Mouse (Mus musculus): ENCODE results near the gene Plcb3.

Gene Plcb3

DNA sequence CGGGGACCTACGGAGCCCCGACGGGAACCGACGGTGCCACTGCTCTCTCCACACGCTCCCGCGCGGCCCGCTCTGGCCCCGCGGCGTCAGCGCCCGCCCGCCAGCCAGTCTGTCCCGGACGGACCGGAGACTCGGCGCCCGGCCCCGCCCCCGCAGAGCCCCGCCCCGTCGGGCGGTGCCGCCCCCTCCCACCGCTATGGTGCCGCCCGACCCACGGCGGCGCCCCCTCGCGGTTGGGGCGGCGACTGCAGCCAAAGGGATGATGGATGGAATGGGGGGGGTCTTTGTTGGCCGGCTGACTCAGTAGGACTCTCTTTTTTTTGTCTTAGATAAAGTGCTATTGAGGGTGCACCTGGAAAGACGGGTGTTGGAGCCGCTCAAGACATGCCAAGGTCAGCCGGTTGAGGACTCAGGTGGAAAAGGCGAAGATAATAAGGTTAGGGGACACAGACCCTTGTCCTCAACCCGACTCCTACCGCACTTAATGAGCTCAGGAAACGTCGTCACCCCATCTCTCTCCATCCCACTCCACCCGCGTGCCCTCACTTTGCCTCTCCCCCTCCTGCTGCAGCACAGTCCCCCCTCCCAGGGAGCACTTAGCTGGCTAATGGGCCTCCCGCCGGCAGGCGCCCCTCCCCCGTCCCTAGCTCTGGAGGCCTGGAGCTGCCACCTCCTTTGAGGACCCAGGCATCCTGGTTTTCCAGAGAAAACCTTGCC is 6.4 kb downstream of the Plcb3 start:
- peak; percentile 76 for DNase-seq

DNA sequence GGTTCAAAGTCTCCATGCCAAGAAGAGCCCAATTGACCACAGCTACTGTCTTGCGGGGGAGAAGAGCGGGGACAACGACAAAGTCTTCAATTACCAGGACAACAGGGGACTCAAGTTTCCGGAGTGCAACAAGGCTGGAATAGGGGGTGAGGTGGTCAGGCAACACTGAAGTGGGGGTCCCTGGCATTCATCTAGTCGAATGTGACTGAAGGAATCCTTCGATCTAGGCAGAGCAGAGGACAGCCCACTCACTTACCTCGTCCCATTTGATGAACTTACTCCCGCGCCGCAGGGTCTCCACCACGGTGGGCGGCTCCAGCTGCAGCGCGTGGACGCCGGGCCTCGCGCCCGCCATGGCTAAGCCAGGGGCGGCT is 7.0 kb downstream of the Plcb3 start:
- DNase-seq = no peak

DNA sequence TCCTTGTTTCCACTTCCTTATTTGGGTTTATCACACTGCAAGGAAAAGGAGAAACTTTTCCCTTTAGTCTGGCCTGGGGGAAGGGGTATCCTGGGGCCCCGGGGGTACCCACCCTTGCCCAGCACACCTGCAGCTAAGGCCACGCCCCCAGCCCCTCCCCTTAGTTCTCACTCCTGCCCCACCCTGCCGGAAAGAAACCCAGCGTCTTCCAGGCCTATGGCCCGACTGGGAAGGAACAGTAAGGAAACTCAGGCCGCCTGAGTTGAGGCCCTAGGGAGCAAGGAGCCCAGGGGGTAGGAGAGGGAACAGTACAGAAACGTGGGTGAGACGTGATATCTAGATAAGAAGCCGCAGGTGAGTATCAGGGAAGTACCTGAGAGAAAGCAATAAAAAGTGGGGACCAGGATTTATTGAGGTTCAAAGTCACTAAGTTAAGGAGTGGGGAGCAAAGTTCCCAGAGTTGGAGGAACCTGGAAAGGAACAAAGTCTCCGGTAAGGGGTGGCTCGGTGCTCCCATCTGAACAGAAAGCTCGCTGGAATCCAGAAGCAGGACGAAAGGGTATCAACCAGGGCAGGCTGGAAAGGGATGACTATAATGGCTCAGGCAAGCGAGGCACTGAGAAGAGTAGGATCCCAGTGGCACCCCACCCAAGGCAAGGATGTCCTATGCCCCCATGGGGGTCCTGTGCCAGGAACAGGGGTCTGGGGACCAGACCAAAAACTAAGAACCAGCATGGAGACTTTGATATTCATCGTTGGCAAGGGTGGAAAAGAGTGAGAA is 7.6 kb downstream of the Plcb3 start:
- peak; percentile 61 for DNase-seq

DNA sequence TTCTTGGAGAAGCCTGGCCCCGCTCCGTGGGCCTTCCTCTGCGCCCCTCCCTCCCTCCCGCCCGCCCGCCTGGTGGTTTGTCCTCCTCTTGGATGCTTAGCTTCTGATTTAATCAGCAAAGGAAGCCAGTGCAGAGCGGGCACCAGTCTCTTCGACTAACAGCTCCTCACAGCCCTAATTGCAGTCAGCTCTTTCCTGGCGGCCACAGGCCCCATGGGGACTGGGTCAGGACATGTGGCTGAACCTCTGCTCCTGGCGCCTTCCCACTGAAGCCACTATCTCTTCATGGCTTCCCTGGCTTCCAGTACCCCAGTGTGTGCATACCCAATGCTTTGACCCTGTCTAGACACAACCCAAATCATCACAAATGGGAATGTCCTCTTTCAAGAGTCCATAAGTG is 19.8 kb downstream of the Plcb3 start:
- no peak for DNase-seq

DNA sequence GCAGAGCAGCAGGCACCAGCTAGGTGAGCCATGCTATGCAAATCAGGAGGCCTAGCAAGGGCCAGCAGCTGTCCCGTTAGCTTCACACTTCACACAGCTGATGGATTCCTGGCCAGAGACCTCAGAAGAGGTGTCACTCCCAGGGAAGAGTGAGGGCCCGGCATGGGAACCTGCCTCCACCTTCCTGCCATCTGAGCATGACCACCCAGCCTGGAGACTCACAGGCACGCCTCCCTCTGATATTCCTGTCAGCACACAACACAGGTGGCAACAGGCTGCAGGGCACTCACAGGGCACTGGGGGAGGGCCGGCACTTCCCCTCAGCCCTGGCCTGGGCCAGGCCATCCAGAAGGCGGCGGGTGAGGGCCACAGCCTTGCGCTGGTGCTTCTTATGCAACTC is 20.8 kb downstream of the Plcb3 start:
- no peak for DNase-seq

DNA sequence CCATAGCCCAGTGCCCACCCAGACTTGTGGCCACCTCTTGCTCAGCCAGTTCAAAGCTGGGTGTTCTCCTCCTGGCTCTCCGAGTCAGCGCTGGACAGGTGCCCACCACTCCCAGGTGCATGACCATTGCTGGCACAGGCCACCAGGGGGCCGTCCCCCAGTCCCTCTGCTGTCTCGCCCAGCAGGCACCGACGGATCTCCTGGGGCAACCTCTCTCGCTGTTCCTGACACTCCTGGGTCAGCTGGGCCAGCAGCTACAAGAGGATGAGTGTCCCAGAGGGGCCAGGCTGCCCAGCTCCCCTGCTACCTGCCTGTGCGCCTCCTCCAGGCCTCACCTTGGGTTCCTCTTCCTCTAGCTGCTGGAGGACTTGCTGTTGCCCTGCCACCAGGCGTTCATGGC is 22.2 kb downstream of the Plcb3 start:
- DNase-seq = peak; percentile 51

DNA sequence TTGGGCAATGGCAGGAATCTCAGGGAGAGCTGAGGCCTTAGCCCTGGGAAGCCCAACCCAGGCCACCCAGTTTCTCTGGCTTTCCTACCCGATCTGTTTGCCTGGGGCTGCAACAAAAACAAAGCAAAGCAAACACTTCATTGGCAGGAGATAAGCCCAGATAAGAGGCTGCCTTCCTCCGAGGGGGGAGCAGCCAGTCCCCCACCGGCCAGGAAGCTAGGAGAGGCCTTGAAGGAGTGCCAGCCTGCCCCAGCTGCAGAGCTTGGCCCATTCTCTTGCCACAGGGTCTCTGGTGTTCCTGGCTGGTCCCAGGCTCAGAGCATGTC is 23.6 kb downstream of the Plcb3 start:
- DNase-seq = peak; percentile 53

DNA sequence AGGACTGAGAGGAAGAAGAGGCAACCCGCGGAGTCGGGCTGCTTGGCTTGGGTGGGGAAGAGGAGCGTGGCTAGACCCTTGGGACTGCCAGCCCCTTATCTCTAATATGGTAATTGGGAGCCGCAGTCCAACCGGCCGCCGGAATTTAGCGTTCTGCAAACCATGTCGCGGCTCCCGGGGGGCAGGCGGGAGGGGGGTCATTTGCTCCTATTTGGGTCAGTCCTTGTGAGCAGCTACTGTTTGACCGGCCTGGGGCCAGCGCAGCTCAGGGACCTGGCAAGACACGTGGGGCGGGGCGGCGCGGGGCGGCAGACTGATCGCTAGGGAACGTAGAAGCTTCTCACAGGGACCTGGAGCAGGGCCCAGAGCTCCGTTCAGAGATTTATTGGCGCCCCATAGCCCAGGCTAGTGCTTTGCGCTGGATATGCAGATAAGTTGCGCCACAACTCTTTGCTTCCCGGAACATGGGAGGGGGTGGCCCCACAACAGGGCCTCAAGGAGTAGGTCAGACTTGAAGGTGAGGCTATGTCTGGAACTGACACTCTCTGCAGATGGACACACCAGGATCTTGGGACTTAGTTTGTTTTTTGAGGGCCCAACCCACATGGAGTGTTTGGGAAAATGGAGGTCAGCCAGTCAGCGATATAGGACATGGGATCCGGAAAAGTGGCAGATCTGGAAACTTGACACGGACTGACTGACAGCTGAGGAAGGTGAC is 24.1 kb downstream of the Plcb3 start:
- peak; percentile 65 for DNase-seq

DNA sequence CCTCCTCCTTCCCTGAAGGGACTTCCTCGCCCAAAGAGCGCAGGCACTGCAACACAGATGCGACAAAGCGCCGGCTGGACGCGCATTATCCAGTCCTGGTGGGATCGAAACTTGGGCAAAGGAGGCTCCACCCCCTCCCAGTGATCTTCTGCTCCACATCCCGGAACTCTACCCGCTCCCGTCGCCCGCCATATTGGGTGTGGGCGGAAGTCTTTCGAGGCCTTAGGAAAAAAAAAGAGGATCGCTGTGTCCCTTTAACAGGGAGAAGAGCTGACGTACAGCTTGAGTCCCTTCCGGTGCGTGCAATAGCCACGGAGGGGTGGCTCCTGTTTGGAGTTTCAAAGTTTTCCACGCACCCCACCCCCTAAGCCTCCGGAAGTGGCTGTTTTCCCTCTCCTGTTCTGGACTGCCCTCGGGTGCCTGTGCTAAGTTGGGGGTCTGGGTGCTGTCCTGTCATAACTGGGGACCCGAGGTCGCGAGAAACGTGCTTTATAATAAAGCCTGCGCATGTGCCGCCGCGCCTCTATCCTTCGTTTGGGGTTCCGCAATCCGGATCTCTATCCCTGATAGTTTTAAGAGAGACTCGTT is 24.8 kb downstream of the Plcb3 start:
- DNase-seq = peak; percentile 85

DNA sequence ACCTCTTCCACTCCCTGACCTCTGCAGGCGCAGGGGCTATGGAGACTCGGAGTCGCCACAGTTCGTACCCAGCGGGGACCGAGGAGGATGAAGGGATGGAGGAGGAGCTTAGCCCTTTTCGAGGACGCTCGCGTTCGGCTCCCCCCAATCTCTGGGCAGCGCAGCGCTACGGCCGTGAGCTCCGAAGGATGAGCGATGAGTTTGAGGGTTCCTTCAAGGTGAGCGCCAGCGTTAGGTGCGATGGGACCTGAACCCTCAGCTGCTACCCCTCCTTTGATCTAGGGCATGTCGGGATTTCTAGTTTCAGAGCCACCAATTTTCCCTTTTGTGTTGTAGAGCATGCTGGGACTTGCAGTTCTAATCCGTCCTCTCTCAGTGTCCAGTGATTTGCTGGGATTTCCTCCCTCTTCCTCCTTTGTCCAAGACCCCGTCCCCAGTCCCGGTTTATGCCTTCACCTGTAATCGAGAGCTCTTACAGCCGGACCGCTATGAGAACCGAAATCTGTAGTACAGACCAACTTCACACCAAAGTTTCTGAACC is 25.6 kb downstream of the Plcb3 start:
- peak; percentile 55 for DNase-seq

DNA sequence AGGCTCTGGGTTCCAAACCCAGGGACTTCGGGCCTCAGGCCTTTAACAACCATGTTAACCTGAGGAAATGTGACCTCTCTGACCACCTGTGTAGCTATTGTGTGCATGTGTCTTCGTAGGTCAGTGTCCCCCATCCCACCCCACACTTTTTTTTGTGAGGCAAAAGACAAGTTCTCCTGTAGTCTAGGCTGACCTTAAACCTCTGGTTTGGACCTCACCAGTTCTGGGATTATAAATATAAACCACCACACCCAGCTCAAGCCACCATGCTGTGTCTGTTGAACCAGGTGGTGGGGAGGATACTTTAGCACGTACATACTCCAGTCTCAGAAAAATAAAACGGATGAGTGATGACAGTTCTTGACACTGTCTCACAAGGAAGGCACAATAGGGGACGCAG is 26.3 kb downstream of the Plcb3 start:
- no peak for DNase-seq

DNA sequence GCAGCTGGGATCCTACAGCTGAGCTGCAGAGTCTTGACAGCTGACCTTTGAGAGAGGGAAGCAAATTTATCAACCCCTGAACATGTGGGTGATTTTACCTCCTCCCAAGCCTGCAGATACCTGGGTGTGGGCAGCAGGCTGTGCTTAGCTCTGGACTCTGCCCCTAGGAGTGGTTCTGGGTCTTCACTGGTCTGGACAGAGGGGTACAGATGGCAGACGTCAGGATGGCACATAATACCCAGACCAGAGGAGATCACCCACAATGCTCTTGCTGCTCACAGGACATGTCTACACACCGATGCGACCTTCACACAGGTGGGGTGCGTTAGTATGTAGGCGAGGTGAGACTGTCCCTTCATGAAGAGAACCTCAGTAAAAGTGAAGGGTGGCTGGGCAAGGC is 26.7 kb downstream of the Plcb3 start:
- DNase-seq = no peak

DNA sequence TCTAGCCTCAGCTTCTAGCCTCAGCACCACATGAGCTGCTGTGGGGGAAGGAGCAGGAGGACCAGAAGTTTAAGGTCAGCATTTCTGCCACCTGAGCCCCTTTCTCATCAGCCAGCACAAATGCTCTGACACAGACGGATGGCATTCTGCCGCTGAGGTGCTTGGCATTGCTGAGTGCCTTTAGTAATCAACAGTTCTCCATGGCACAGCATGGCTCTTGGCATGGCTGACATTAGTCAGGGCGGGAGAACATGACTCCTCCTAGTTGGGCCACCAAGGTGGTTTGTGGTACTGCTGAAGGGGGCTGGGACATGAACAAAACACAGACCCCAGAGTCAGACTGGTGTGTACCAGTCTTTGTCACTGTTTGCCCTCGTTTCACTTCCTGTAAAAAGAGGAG is 28.1 kb downstream of the Plcb3 start:
- DNase-seq = no peak

DNA sequence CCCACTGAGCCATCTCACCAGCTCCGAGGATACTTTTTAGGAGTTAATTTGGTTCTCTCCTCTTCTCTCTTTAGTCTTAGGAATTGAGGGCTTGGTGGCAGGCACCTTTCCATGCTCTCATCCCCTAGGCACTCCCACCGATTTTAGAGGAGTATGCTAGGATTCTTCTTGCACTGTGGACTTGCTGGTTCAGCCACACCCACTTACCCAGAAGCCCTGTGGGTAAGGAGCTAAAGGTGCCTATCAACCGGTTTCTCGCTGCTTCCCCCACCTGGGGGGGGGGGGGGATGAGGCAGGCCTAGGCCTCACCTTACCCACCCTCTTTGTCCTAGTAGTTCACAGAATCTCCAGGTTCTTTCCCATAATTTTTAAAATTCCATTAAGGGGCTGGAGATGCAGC is 28.5 kb downstream of the Plcb3 start:
- no peak for DNase-seq

DNA sequence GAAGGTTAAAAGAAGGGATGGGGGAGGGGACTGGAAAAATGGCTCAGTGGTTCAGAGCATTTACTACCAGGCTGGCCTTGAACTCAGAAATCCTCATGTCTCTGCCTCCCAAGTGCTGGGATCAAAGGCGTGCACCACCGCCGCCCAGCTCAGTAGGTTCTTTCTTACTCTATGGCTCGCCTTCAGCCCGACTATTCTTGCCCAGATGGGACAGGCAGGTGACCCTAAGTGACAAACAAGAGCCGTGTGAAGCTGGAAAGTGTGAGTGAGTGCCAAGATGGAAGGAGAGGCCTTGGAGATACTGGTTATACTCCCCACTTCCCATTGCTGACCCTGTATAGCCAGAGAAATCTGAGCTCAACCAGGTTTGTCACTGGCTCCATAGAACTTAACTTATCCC is 32.6 kb downstream of the Plcb3 start:
- no peak for DNase-seq

DNA sequence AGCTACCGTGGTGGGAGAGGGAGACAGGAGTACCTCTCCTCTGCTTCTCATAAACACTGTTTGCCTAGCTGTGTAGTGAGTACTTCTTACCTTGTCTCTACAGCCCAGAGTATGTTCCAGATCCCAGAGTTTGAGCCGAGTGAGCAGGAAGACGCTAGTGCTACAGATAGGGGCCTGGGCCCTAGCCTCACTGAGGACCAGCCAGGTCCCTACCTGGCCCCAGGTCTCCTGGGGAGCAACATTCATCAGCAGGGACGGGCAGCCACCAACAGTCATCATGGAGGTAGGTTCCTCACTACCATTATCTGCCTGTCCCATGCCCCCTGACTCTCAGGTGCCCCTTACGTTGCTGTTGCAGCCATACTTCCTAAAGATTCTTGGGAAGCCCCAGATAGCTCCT is 33.5 kb downstream of the Plcb3 start:
- DNase-seq = peak; percentile 22

DNA sequence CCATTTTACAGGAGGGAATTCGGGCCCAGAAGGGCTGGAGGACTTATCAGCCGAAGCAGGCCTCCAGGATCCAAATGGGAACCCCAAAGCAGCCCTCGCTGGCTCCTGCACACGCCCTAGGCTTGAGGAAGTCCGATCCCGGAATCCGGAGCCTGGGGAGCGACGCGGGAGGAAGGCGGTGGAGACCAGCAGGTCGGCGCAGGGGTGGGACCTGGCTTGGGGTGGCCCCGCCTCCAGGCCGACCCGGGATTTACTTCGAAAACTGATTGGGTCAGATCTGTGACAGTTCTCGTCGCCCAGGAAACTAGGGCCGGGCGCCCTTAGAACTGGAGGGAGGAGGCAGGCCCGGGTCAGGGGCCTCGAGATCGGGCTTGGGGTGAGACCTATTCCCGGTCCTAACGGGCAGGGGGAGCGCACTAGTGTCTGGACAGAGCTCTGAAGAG is 34.0 kb downstream of the Plcb3 start, which contains the start of gene Gpr137:
Gene Gpr137, minus strand, starts transcription at position 232 of the 443 bp plus-strand sequence.
- peak; percentile 96 for DNase-seq

DNA sequence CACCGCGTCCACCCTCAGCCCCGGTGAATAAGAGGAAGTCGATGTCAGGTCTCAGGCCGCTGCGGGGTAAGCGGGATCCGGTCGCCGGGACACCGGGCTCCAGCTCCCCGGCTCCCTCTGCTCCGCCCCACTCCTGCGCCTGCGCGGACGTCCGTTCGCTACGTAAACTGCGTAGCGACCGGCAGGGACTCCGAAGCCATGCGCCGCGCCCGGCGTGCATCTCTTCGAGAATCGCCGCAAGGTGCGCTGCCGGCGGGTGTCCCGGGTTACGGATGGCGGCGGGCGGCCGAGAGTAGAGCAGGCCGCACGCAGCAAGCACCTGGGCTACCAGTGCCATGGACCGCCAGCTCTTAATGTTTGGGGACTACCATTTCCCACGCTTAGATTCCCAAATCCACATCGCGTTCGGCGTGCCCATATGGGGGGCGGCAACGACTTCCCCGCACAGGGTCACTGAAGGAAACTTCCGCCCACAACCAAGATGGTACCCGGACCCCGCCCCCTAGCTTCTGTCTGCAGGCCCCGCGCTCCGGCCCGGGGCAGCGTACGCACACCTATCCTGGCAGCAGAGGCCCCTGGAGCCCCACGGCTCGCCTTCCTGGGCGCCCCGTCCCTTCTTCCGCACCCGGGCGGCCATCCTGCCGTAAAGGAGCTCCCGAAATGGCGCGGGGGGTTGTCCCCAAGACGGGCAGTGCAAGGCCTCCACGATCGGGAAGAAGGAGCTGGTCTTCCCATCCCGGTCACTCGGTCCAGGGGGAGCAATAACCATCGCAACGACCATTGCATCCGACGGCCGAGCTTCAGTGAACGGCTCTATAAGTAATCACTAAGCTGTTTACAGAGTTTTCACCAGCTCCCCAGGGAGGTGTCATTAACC is 34.7 kb downstream of the Plcb3 start, which contains the start of gene Bad:
Gene Bad, plus strand, starts transcription at position 490 of the 877 bp plus-strand sequence.
- DNase-seq = peak; percentile 95

DNA sequence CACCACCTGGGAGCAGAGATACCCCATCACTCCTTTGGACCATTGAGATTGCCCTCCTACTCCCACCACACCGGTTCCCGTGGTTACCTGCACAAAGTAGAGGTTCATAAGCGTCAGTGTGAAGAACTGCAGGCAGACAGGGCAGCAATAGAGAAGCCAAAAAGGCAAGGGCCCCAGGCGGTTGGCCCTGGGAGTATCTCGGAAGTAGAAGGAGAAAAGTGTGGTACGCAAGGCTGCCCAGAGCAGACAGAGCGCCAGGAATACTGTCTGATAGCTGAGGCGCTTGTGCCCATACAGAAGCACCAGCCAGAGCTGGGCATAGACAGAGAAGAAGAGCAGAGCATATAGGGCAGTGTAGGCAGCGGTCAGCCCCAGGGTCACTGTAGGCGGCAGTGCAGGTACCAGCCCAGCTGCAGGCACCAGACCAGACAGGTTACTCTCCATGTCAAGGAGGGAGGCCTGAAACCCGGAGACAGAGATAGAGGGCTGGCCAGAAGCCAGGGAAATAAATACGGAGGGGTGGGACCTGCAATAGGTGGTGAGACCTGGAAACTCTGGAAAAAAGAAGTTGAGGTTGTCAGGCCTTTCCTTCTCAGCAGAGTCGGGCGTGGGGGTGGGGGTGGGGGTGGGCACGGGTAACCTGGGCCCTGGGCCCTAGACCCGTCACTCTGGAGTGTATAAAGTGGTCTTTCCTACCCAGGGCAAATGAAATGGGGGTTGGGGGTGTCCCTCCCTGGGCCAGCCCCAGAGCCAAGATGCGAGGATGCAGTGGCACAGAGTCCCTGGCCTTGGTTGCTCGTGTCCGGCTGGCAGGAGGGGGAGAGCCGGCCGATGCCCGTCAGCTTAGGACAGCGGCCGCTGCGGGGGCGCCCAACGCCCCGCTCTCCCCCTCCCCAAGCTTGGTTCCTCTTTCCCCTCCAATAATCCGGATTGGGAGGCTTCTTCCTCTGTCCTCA is 35.6 kb downstream of the Plcb3 start:
- no peak for DNase-seq

DNA sequence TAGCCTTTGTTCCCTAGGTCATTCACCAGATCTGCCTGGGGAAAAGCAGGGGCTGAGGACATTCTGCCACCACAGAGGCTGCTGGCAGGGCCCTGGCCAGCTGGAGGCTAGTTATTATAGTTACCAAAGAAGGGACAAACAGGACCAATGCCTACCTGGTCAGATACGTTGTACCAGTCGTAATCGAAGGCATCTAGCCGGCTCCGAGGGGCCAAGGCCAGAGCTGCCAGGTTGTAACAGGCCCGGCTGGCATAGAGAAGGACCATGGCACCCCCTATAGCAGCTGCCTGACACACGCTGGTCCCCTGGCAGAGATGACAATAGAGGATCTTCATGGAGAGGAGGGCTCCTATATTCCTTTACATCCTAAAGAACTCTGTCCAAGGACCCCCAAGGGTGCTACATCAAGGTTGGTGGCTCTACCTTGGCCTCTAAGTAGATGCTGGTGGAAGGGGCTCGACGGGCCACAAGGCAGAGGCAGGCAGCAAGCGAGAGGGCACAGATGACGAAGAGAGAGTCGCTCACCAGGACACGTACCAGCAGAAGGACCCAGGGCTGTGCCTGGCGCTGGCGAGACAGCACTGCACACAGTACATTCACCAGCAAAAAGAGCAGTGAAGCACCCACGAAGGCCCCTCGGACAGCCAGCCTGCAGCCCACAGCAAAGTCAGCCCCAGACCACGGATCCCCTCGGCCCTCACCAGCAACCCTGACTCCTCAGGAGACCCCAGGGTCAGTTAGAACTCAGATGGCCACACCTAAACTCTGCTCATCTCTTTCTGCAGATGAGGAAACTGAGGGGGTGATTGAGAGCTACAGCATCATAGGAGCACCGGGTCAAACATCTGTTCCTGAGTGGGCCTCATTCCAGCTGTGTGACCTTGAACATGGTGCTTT is 36.9 kb downstream of the Plcb3 start:
- no peak for DNase-seq
